Mouse (Mus musculus) stomach, postnatal 0 days (tissue): ENCODE measurements around the gene Cyp4a10. TPM values are rescaled to one million over a fixed set of nuclear protein-coding genes. Genes with fewer than 3 reads are reported as not detected.
A peak's percentile ranks its signal among the peaks of the same experiment; 100 is the strongest.
"Not testable (repeated sequence)": the region's sequence is repeated elsewhere in the genome, so short reads cannot be mapped to it uniquely, and the experiment has no call there.

Experiments
- ATAC-seq: fragments of 200-750 bp; cut with Nextera tagmentation; 2 replicates; pipeline ENCODE4 v1.8.0; 2017; ENCODE audit not compliant: low FRiP score, low TSS enrichment
- DNase-seq: peaks from one replicate; pipeline ENCODE4 v3.0.0-alpha.2; 2016; ENCODE audit warnings: low spot score
- H3K27ac ChIP-seq: fragments of 300-500 bp; sonication (generic); replicated peaks from 2 replicates; pipeline ENCODE4 v1.5.1; 2014; ENCODE audit warnings: mild to moderate bottlenecking, control low read depth
- H3K27me3 ChIP-seq: fragments of 300-500 bp; sonication (generic); 2 replicates; pipeline ENCODE4 v1.6.1; 2014; ENCODE audit warnings: low read length; ENCODE audit not compliant: control insufficient read depth, insufficient read depth
- H3K36me3 ChIP-seq: fragments of 300-500 bp; sonication (generic); 2 replicates; pipeline ENCODE4 v1.6.1; 2014; ENCODE audit warnings: low read length, mixed read lengths; ENCODE audit not compliant: control insufficient read depth, insufficient read depth
- H3K4me1 ChIP-seq: fragments of 300-500 bp; sonication (generic); replicated peaks from 2 replicates; pipeline ENCODE4 v1.6.1; 2014; ENCODE audit warnings: antibody characterized with exemption; ENCODE audit not compliant: control insufficient read depth, insufficient read depth
- H3K4me2 ChIP-seq: fragments of 300-500 bp; sonication (generic); replicated peaks from 2 replicates; pipeline ENCODE4 v1.6.1; 2014; ENCODE audit warnings: low read depth, mild to moderate bottlenecking, control low read depth, moderate library complexity
- H3K4me3 ChIP-seq: fragments of 300-500 bp; sonication (generic); 2 replicates; pipeline ENCODE4 v1.5.1; 2014; ENCODE audit warnings: low read depth, low read length, control low read depth
- H3K9ac ChIP-seq: fragments of 300-500 bp; sonication (generic); 2 replicates; pipeline ENCODE4 v1.6.1; 2014; ENCODE audit warnings: mild to moderate bottlenecking, low read length, control low read depth, mixed read lengths
- H3K9me3 ChIP-seq: fragments of 300-500 bp; sonication (generic); 2 replicates; pipeline ENCODE4 v1.6.1; 2016; ENCODE audit warnings: low read length; ENCODE audit not compliant: control insufficient read depth
- CTCF ChIP-seq: IDR thresholded peaks from 2 replicates; pipeline ENCODE4 v1.5.1; 2016; ENCODE audit warnings: antibody characterized with exemption, low read depth, mild to moderate bottlenecking, moderate library complexity
- EP300 ChIP-seq: optimal IDR thresholded peaks from 2 replicates; pipeline ENCODE3; 2016; ENCODE audit warnings: antibody characterized with exemption
- WGBS: fragments of 180-500 bp; shearing (Covaris S2); extraction: QIAGEN DNeasy Blood & Tissue Kit; methylation state at CpG from one replicate; pipeline ENCODE4 v1.1.7; 2014; 5-methylcytosine and 5-hydroxymethylcytosine counted together
- polyA plus RNA-seq: library from polyadenylated mRNA; unstranded; fragments of >200 nt; fragmentation: Nextera tagmentation; extraction: Ambion mirVana; gene quantifications from 2 replicates; pipeline ENCODE4 v1.2.1, GENCODE M21; 2015

The Cyp4a10 gene
- 0.57 and 0.62 TPM in 2 replicates for polyA plus RNA-seq

DNA sequence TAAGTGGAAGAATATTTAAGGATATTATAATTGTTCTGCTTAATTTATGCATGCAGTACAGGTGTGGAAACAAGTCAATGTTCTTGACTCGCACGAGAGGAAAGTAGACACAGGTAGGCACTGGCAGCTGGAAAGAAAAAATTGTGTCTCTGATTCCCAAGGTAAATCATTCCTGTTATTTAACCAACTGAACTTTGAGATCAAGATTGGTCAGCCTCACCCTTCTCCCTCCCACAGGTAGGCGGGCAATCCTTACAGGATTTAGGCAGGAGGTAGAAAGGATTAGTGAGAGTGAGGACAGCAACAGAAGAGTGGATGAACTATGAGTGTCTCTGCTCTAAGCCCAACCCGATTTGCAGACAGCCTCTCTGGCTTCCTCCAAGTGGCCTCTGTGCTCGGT is at the start of gene Cyp4a10:
Cyp4a10 (plus strand) TSS at position 265 of the 400 bp plus-strand sequence.
- not testable (repeated sequence) for H3K4me2 ChIP-seq, H3K27me3 ChIP-seq, DNase-seq, H3K9me3 ChIP-seq, H3K4me3 ChIP-seq, ATAC-seq, H3K9ac ChIP-seq, H3K27ac ChIP-seq, H3K4me1 ChIP-seq, H3K36me3 ChIP-seq
- WGBS: 78% methylated on average over 5 of the region's 5 CpGs

DNA sequence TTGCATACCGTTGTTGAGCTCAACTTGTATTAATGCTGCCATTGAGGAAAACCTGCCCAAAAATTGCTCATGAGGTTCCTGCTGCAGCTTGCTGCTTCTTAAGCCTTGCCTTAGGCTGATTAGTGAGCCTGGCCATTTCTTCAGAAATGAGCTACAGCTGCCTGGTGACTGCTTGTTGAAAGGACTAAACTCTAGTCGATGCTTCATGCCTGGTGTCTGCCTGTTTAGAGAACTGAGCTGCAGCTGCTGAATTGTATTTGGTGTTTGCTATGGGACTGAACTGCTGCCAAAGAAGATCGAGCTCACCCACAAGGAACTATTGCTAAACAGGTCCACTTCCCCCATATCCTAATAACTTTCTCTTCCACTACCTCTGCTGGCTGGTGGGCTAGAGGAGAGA is 44.5 kb upstream of the Cyp4a10 start:
- not testable (repeated sequence) for H3K4me1 ChIP-seq, H3K4me3 ChIP-seq, ATAC-seq, H3K36me3 ChIP-seq, DNase-seq, H3K9ac ChIP-seq, H3K9me3 ChIP-seq, H3K27ac ChIP-seq, H3K27me3 ChIP-seq, H3K4me2 ChIP-seq
- 57% methylated on average over 3 of the region's 3 CpGs for WGBS

DNA sequence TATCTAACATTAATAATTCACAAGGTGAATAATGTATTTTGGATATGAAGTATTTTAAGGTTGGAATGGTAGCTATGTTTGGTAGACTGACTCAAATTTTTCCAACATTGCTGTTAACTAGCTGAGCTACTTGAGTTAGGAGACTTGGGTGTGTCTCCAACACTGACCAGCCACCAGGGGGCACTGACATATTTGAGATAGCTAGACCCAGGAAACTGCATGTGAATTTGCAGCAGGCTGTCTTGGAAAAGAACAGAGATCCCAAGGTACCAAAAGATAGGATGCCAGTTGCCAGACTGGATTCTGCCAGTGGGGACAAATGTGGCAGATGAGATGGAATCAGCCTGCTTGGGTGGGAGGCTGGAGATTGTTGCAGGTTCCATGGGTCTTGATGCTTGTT is 42.0 kb upstream of the Cyp4a10 start:
- not testable (repeated sequence) for ATAC-seq, H3K27ac ChIP-seq, H3K27me3 ChIP-seq, H3K4me1 ChIP-seq, H3K4me2 ChIP-seq, H3K9ac ChIP-seq, H3K4me3 ChIP-seq, H3K9me3 ChIP-seq, H3K36me3 ChIP-seq
- TF ChIP-seq CTCF: peak; percentile 62
- peak; percentile 14 for DNase-seq

- Histone ChIP-seq H3K4me3 (no peak overlapping the region), H3K27me3 (no peaks in the 10 kb centered on the region), H3K4me2 (no peak overlapping the region), H3K36me3 (no peaks in the 10 kb centered on the region), H3K4me1 (no peaks in the 10 kb centered on the region), H3K9me3 (no peaks in the 10 kb centered on the region), H3K9ac (no peak overlapping the region), H3K27ac (no peak overlapping the region)
- ATAC-seq (no peak), DNase-seq (no peak)
- 53% methylated on average over 6 of the region's 6 CpGs for WGBS
- TF ChIP-seq EP300 (no peak), CTCF (no peak)
Measured at GRCm38 (mm10) chr4:115481006-115481652, 36.9 kb upstream of the Cyp4a10 start.

GRCm38 (mm10) chr4:115496001-115496400 is 22.1 kb upstream of the Cyp4a10 start, which contains the start of gene Cyp4a14:
Cyp4a14 (minus strand) TSS chr4:115496142.
- Histone ChIP-seq H3K27me3 (no peaks in the 10 kb centered on the region), H3K4me3 (no peak within 1 kb of the TSS), H3K9ac (no peak within 1 kb of the TSS), H3K27ac (no peak within 1 kb of the TSS), H3K9me3 (no peaks in the 10 kb centered on the region), H3K4me1 (no peaks in the 10 kb centered on the region), H3K4me2 (no peak within 1 kb of the TSS), H3K36me3 (no peaks in the 10 kb centered on the region)
- ATAC-seq (no peak), DNase-seq (no peak)
- WGBS: 80% methylated on average over 1 of the region's 1 CpGs
- TF ChIP-seq CTCF (no peak), EP300 (no peak)

- no peaks in the 10 kb centered on the region for H3K27me3 ChIP-seq
- no peak for ATAC-seq
- H3K4me2 ChIP-seq: no peak overlapping the region
- no peaks in the 10 kb centered on the region for H3K4me1 ChIP-seq
- H3K9ac ChIP-seq: no peak overlapping the region
- DNase-seq: no peak
- 68% methylated on average over 3 of the region's 3 CpGs for WGBS
- no peaks in the 10 kb centered on the region for H3K36me3 ChIP-seq
- no peak overlapping the region for H3K4me3 ChIP-seq
- H3K27ac ChIP-seq: no peak overlapping the region
- TF ChIP-seq CTCF (no peak), EP300 (no peak)
- H3K9me3 ChIP-seq: no peaks in the 10 kb centered on the region
Measured at GRCm38 (mm10) chr4:115497466-115497865, 20.6 kb upstream of the Cyp4a10 start.

DNA sequence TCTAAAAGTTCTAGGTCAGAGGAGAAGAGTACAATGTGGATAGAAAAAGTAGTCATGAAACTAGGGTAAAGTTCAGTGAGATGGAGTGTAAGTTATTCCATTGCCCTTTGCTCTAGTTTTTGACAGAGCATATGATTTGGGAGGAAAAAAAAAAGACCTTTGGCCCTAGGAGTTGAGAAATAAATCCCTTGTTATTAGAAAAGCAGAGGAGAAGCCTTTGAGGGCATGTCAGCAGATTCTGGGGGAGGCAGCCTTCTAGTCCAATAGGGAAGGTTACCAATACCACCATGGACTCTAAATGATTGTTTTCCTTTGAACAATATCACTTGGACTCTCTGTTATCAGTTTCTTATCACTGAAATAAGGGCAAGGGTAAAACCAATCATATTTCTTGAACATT is 4.1 kb upstream of the Cyp4a10 start:
- H3K9ac ChIP-seq, H3K4me1 ChIP-seq, H3K27ac ChIP-seq, H3K36me3 ChIP-seq, H3K9me3 ChIP-seq, H3K27me3 ChIP-seq, DNase-seq, ATAC-seq, H3K4me3 ChIP-seq, H3K4me2 ChIP-seq: not testable (repeated sequence)
